Mouse (Mus musculus): Measurements from ENCODE around the gene 4930535I16Rik. TPM values are rescaled to one million over a fixed set of nuclear protein-coding genes. Genes with fewer than 3 reads are reported as not detected.

The 4930535I16Rik gene
- polyA plus RNA-seq, 1 experiment: not detected

- H3K4me3 ChIP-seq (ENCODE audit: insufficient read depth, low read length): no peak overlapping the region
- no peaks in the 10 kb centered on the region; the same call in 1 of the 2 replicates for H3K4me1 ChIP-seq (ENCODE audit: control insufficient read depth, insufficient read depth, low read length)
- H3K27ac ChIP-seq (ENCODE audit: insufficient read depth, low read length): no peak overlapping the region
- TF ChIP-seq CTCF (IDR thresholded peaks at IDR 0.05; ENCODE audit: extremely low read depth, insufficient read depth, low read length): no peak
- no peak for TF ChIP-seq POLR2A (IDR thresholded peaks at IDR 0.05; ENCODE audit: extremely low read depth, insufficient read depth, low read length)
These were observed 5.4 kb downstream of the 4930535I16Rik start for GRCm38 (mm10) chr4:123912431-123912830.

DNA sequence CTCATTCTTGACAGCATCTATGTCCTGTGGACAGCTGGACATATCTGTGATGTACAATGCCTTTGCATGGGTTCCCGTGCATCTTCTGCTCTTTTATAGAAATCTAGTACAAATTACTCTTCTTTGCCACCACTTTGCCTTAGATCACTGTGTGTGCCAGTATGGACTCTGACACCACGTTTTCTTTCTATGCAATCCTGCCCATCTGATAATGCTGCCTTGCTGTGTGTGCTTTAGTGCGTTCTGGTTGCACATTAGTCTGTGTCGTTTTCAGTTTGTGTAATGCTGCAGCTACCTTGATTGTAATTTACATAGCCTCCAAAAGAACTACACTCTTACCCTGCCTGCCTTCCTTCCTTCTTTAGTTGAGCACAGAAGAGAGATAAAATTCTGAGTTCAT is 6.3 kb downstream of the 4930535I16Rik start:
- TF ChIP-seq POLR2A (IDR thresholded peaks at IDR 0.05; ENCODE audit: extremely low read depth, insufficient read depth, low read length) (no peak), CTCF (IDR thresholded peaks at IDR 0.05; ENCODE audit: extremely low read depth, insufficient read depth, low read length) (no peak)
- Histone ChIP-seq H3K4me3 (ENCODE audit: insufficient read depth, low read length) (no peak overlapping the region), H3K27ac (ENCODE audit: insufficient read depth, low read length) (no peak overlapping the region), H3K4me1 (ENCODE audit: control insufficient read depth, insufficient read depth, low read length) (no peaks in the 10 kb centered on the region; the same call in 1 of the 2 replicates)

DNA sequence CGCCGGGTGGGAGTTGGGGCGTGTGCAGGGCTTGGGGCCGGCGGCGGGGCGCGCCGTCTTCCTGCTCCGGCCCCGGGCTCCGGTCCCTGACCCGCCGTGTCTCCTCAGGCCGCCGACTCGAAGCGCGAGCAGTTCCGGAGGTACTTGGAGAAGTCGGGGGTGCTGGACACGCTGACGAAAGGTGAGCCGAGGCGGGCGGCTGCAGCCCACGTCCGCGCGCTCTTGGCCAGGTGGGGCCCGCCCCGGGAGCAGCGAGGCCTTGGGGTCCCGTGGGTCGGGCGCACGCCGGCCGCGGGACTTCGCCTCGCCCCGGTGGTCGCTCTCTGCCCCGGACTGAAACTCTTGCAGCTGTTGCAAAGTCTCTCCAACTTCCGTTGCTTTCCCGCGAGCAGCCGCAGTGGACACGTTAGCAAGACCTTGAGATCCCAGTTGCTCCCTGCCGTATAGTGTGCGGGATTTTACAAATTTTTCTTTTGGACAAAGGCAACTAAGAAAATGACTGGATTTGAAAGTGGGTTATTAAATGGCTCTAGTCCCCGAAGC is 12.6 kb downstream of the 4930535I16Rik start:
- H3K27ac ChIP-seq (ENCODE audit: insufficient read depth, low read length): no peak overlapping the region
- H3K4me3 ChIP-seq (ENCODE audit: insufficient read depth, low read length): peak overlapping the region; percentile 49
- TF ChIP-seq POLR2A (IDR thresholded peaks at IDR 0.05; ENCODE audit: extremely low read depth, insufficient read depth, low read length) (no peak), CTCF (IDR thresholded peaks at IDR 0.05; ENCODE audit: extremely low read depth, insufficient read depth, low read length) (no peak)
- H3K4me1 ChIP-seq (ENCODE audit: control insufficient read depth, insufficient read depth, low read length): no peaks in the 10 kb centered on the region

DNA sequence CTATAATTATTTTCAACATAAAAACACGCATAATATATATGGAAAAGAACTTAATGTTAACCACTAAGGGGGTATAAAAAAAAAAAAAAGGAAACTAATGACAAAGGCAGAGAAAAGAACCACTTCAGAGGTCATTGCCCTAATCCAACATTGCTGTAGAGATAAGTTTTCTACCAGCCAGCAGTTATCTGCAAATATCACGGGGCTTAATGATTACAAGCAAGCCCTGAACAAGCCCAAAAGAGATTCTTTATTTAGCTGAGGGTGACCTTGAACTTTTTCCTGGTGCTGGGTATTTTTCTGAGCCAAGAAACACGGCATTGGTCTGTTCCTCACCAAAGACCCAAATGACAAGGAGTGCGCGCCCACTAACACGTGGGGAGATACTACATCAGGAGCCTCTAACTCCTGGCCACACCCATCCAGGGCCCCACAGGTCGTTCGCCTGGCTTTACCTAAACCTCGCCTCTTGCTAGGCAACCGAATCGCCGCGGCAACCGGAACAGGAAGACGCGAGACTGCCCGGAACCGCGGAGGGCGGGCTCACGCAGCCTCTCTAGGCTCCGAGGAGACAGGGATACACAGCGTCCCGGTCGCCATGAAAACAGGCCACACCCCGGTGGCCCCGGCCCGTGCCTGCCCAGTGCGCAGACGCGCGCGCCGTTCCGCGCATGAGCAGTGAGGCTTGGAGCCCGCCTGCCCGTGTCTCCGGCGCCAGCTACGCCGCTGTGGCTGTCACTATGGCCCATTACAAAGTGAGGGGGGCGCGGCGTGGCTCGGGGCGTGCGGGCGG is 13.3 kb downstream of the 4930535I16Rik start, which contains the start of gene Mycbp:
Mycbp (plus strand) TSS at position 500 of the 793 bp plus-strand sequence.
- TF ChIP-seq POLR2A (IDR thresholded peaks at IDR 0.05; ENCODE audit: extremely low read depth, insufficient read depth, low read length) (peak; percentile 56; the same call in 1 of the 2 replicates), CTCF (IDR thresholded peaks at IDR 0.05; ENCODE audit: extremely low read depth, insufficient read depth, low read length) (no peak)
- Histone ChIP-seq H3K4me1 (ENCODE audit: control insufficient read depth, insufficient read depth, low read length) (no peaks in the 10 kb centered on the region), H3K27ac (ENCODE audit: insufficient read depth, low read length) (no peak within 1 kb of the TSS), H3K4me3 (ENCODE audit: insufficient read depth, low read length) (peak within 1 kb of the TSS; percentile 49)

DNA sequence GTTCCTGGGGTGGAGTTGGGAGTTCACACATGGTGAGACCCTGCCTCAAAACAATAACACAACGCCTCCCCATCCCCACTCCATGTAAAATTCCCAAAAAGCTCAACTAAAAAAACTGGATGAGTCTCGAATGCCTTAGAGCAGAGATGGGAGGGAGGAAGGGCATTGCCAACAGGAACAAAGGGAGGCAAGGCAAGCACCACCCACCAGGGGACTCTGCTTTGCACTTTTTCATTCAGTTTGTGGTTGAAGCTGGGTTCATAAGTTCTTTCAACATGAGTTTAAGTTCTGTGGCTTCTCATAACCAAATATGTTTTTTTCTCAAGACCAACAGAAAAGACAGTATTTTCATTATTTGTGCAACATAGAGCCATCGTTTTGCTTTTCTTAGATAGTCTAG is 14.4 kb downstream of the 4930535I16Rik start:
- Histone ChIP-seq H3K4me1 (ENCODE audit: control insufficient read depth, insufficient read depth, low read length) (no peaks in the 10 kb centered on the region), H3K27ac (ENCODE audit: insufficient read depth, low read length) (no peak overlapping the region), H3K4me3 (ENCODE audit: insufficient read depth, low read length) (no peak overlapping the region)
- TF ChIP-seq POLR2A (IDR thresholded peaks at IDR 0.05; ENCODE audit: extremely low read depth, insufficient read depth, low read length) (no peak), CTCF (IDR thresholded peaks at IDR 0.05; ENCODE audit: extremely low read depth, insufficient read depth, low read length) (no peak)

- H3K27ac ChIP-seq (ENCODE audit: insufficient read depth, low read length): no peak overlapping the region
- TF ChIP-seq POLR2A (IDR thresholded peaks at IDR 0.05; ENCODE audit: extremely low read depth, insufficient read depth, low read length) (no peak), CTCF (IDR thresholded peaks at IDR 0.05; ENCODE audit: extremely low read depth, insufficient read depth, low read length) (peak; percentile 78)
These were observed 19.1 kb downstream of the 4930535I16Rik start for GRCm38 (mm10) chr4:123898696-123899095.

GRCm38 (mm10) chr4:123894295-123894694 is 23.5 kb downstream of the 4930535I16Rik start:
- TF ChIP-seq CTCF (IDR thresholded peaks at IDR 0.05; ENCODE audit: extremely low read depth, insufficient read depth, low read length) (no peak), POLR2A (IDR thresholded peaks at IDR 0.05; ENCODE audit: extremely low read depth, insufficient read depth, low read length) (no peak)

More at GRCm38 (mm10) chr4:123898696-123899095, 19.1 kb downstream of the 4930535I16Rik start:
- Histone ChIP-seq H3K4me1 (ENCODE audit: control insufficient read depth, insufficient read depth, low read length) (no peaks in the 10 kb centered on the region), H3K4me3 (ENCODE audit: insufficient read depth, low read length) (no peak overlapping the region)

GRCm38 (mm10) chr4:123893726-123894125 is 24.1 kb downstream of the 4930535I16Rik start:
- Histone ChIP-seq H3K27ac (ENCODE audit: insufficient read depth, low read length) (no peak overlapping the region), H3K4me1 (ENCODE audit: control insufficient read depth, insufficient read depth, low read length) (no peaks in the 10 kb centered on the region), H3K4me3 (ENCODE audit: insufficient read depth, low read length) (no peak overlapping the region)
- TF ChIP-seq CTCF (IDR thresholded peaks at IDR 0.05; ENCODE audit: extremely low read depth, insufficient read depth, low read length) (no peak), POLR2A (IDR thresholded peaks at IDR 0.05; ENCODE audit: extremely low read depth, insufficient read depth, low read length) (no peak)

More at GRCm38 (mm10) chr4:123894295-123894694, 23.5 kb downstream of the 4930535I16Rik start:
- Histone ChIP-seq H3K27ac (ENCODE audit: insufficient read depth, low read length) (no peak overlapping the region), H3K4me1 (ENCODE audit: control insufficient read depth, insufficient read depth, low read length) (no peaks in the 10 kb centered on the region), H3K4me3 (ENCODE audit: insufficient read depth, low read length) (no peak overlapping the region)

Other genes with a start within 250 kb of the 4930535I16Rik start
- gene Macf1, start 233.7 kb downstream of the 4930535I16Rik start, polyA plus RNA-seq (2012; rRNA removed): 137 and 141 TPM in 2 replicates
- gene Ndufs5, start 199.8 kb downstream of the 4930535I16Rik start, polyA plus RNA-seq (2012; rRNA removed): 460 and 497 TPM in 2 replicates
- 53.0 and 55.7 TPM in 2 replicates for gene Akirin1, start 167.7 kb downstream of the 4930535I16Rik start, polyA plus RNA-seq (2012; rRNA removed)
- gene Rhbdl2, start 130.1 kb downstream of the 4930535I16Rik start, polyA plus RNA-seq (2012; rRNA removed): 1.3 TPM in 2 replicates
- gene 4933427I04Rik, start 58.3 kb downstream of the 4930535I16Rik start, polyA plus RNA-seq (2012; rRNA removed): not detected in 2 replicates
- gene Mycbp, start 13.2 kb downstream of the 4930535I16Rik start, polyA plus RNA-seq (2012; rRNA removed): 10.5 and 17.1 TPM in 2 replicates
- gene Rragc, start 576 bp downstream of the 4930535I16Rik start, polyA plus RNA-seq (2012; rRNA removed): 72.9 and 73.0 TPM in 2 replicates

Measured in cortical plate, adult 2 months (tissue).